Mouse (Mus musculus) MEL (cell line): ENCODE results near the gene Trappc2l. TPM values are rescaled to one million over a fixed set of nuclear protein-coding genes. Genes with fewer than 3 reads are reported as not detected.

Experiments used
- DNase-seq: peaks from one replicate; pipeline ENCODE4 v3.0.0; 2011; ENCODE audit warnings: low read depth, low spot score
- H3K27ac ChIP-seq: 2 replicates; pipeline ENCODE4 v1.5.1; 2012; ENCODE audit warnings: low read depth, mild to moderate bottlenecking, control low read depth, low read length, moderate library complexity; ENCODE audit not compliant: control insufficient read depth
- H3K27me3 ChIP-seq, 2 experiments: fragments of 150-350 bp in 1 of 2; sonication (generic) in 1 of 2; 2 replicates each; pipeline ENCODE4 v1.6.1; 2012; ENCODE audit warnings: low read length in 2 of 2, mild to moderate bottlenecking in 2 of 2, improper control_type of control experiment in 1 of 2, moderate library complexity in 1 of 2; ENCODE audit not compliant: insufficient read depth in 2 of 2, control insufficient read depth in 1 of 2
- H3K36me3 ChIP-seq, 2 experiments: 2 replicates each; pipeline ENCODE4 v1.6.1; 2012 to 2014; ENCODE audit warnings: low read length in 2 of 2, improper control_type of control experiment in 1 of 2, inconsistent platforms in 1 of 2, mild to moderate bottlenecking in 1 of 2; ENCODE audit not compliant: insufficient read depth in 2 of 2, control insufficient read depth in 1 of 2
- H3K4me1 ChIP-seq, 2 experiments: fragments of 150-350 bp in 1 of 2; sonication (generic) in 1 of 2; 2 replicates each; pipeline ENCODE4 v1.6.1; 2012; ENCODE audit warnings: low read length in 2 of 2, improper control_type of control experiment in 1 of 2, mild to moderate bottlenecking in 1 of 2; ENCODE audit not compliant: insufficient read depth in 2 of 2, control insufficient read depth in 1 of 2
- H3K4me3 ChIP-seq, 2 experiments: fragments of 150-350 bp in 1 of 2; sonication (generic) in 1 of 2; 2 replicates each; pipeline ENCODE4 v1.5.1; 2012; ENCODE audit warnings: low read depth in 2 of 2, low read length in 2 of 2, mild to moderate bottlenecking in 2 of 2, moderate library complexity in 2 of 2, control low read depth in 1 of 2, improper control_type of control experiment in 1 of 2; ENCODE audit not compliant: control insufficient read depth in 1 of 2, insufficient read depth in 1 of 2
- H3K79me2 ChIP-seq: 2 replicates; pipeline ENCODE4 v1.6.1; 2012; ENCODE audit warnings: mild to moderate bottlenecking, low read length, moderate library complexity; ENCODE audit not compliant: control insufficient read depth, poor library complexity, insufficient read depth
- H3K9ac ChIP-seq: 2 replicates; pipeline ENCODE4 v1.6.1; 2012; ENCODE audit warnings: low read depth, mild to moderate bottlenecking, control low read depth, low read length, moderate library complexity; ENCODE audit not compliant: control insufficient read depth, poor library complexity, severe bottlenecking
- H3K9me3 ChIP-seq: fragments of 150-350 bp; sonication (generic); replicated peaks from 2 replicates; pipeline ENCODE4 v1.6.1; 2012; ENCODE audit warnings: mild to moderate bottlenecking, low read length, improper control_type of control experiment, moderate library complexity; ENCODE audit not compliant: insufficient read depth
- BHLHE40 ChIP-seq: IDR thresholded peaks from 2 replicates; pipeline ENCODE4 v1.6.1; 2012; ENCODE audit warnings: low read depth, mild to moderate bottlenecking, inconsistent platforms, low read length, improper control_type of control experiment, borderline replicate concordance
- CHD2 ChIP-seq: IDR thresholded peaks from 2 replicates; pipeline ENCODE4 v1.6.1; 2011; ENCODE audit warnings: low read length, improper control_type of control experiment
- CTCF ChIP-seq, 3 experiments: IDR thresholded peaks in 2 of 3; conservative IDR thresholded peaks in 1 of 3; 2 replicates each; pipeline ENCODE4 v1.5.1; 2011 to 2012; ENCODE audit warnings: low read length in 3 of 3, low read depth in 2 of 3, mild to moderate bottlenecking in 2 of 3, improper control_type of control experiment in 1 of 3, inconsistent platforms in 1 of 3, mixed read lengths in 1 of 3, moderate library complexity in 1 of 3; ENCODE audit not compliant: control insufficient read depth in 1 of 3, insufficient read depth in 1 of 3, poor library complexity in 1 of 3, severe bottlenecking in 1 of 3
- ETS1 ChIP-seq: IDR thresholded peaks from 2 replicates; pipeline ENCODE4 v1.6.1; 2012; ENCODE audit warnings: low read depth, mild to moderate bottlenecking, inconsistent platforms, low read length, improper control_type of control experiment, moderate library complexity
- GATA1 ChIP-seq: IDR thresholded peaks from 2 replicates; pipeline ENCODE4 v1.6.1; 2011; ENCODE audit warnings: low read depth, low read length, improper control_type of control experiment
- HCFC1 ChIP-seq: IDR thresholded peaks from 2 replicates; pipeline ENCODE4 v1.6.1; 2012; ENCODE audit warnings: low read depth, mild to moderate bottlenecking, inconsistent platforms, low read length, improper control_type of control experiment, moderate library complexity
- JUND ChIP-seq: IDR thresholded peaks from 2 replicates; pipeline ENCODE4 v1.6.1; 2011; ENCODE audit warnings: low read depth, mild to moderate bottlenecking, improper control_type of control experiment, low read length
- KAT2A ChIP-seq: conservative IDR thresholded peaks from 2 replicates; pipeline ENCODE4 v1.6.1; 2012; ENCODE audit warnings: low read depth, low read length, improper control_type of control experiment, inconsistent platforms
- MAFK ChIP-seq: IDR thresholded peaks from 2 replicates; pipeline ENCODE4 v1.6.1; 2011; ENCODE audit warnings: low read depth, mild to moderate bottlenecking, low read length, improper control_type of control experiment, borderline replicate concordance
- MAZ ChIP-seq: IDR thresholded peaks from 2 replicates; pipeline ENCODE4 v1.6.1; 2012; ENCODE audit warnings: low read depth, mild to moderate bottlenecking, inconsistent platforms, low read length, improper control_type of control experiment
- MEF2A ChIP-seq: IDR thresholded peaks from 2 replicates; pipeline ENCODE4 v1.6.1; 2014; ENCODE audit warnings: low read depth, mild to moderate bottlenecking, inconsistent platforms, low read length, improper control_type of control experiment; ENCODE audit not compliant: poor library complexity, insufficient replicate concordance, severe bottlenecking; ENCODE audit errors: extremely low read depth
- MXI1 ChIP-seq: IDR thresholded peaks from 2 replicates; pipeline ENCODE4 v1.6.1; 2011; ENCODE audit warnings: mild to moderate bottlenecking, low read depth, low read length, improper control_type of control experiment
- NELFE ChIP-seq: IDR thresholded peaks from 2 replicates; pipeline ENCODE4 v1.6.1; 2011; ENCODE audit warnings: low read depth, low read length, improper control_type of control experiment
- NRF1 ChIP-seq: IDR thresholded peaks from 2 replicates; pipeline ENCODE4 v1.6.1; 2014; ENCODE audit warnings: low read depth, mild to moderate bottlenecking, inconsistent platforms, low read length, improper control_type of control experiment, moderate library complexity; ENCODE audit not compliant: poor library complexity, insufficient read depth, severe bottlenecking
- POLR2A ChIP-seq, 2 experiments: IDR thresholded peaks; 2 replicates each; pipeline ENCODE4 v1.6.1; 2011 to 2012; ENCODE audit warnings: low read length in 2 of 2, mild to moderate bottlenecking in 2 of 2, control low read depth in 1 of 2, improper control_type of control experiment in 1 of 2, low read depth in 1 of 2, moderate library complexity in 1 of 2; ENCODE audit not compliant: control insufficient read depth in 1 of 2, insufficient read depth in 1 of 2, poor library complexity in 1 of 2
- POLR2AphosphoS5 ChIP-seq: IDR thresholded peaks from 2 replicates; pipeline ENCODE4 v1.6.1; 2012; ENCODE audit warnings: low read depth, borderline replicate concordance, mild to moderate bottlenecking, inconsistent platforms, low read length, moderate library complexity, mixed read lengths
- RAD21 ChIP-seq: IDR thresholded peaks from 2 replicates; pipeline ENCODE4 v1.6.1; 2011; ENCODE audit warnings: mild to moderate bottlenecking, low read depth, low read length, improper control_type of control experiment
- RCOR1 ChIP-seq: IDR thresholded peaks from 2 replicates; pipeline ENCODE4 v1.6.1; 2012; ENCODE audit warnings: low read depth, mild to moderate bottlenecking, inconsistent platforms, low read length, improper control_type of control experiment
- SIN3A ChIP-seq: IDR thresholded peaks from 2 replicates; pipeline ENCODE4 v1.6.1; 2012; ENCODE audit warnings: low read length, improper control_type of control experiment, inconsistent platforms
- TAL1 ChIP-seq: IDR thresholded peaks from 2 replicates; pipeline ENCODE4 v1.6.1; 2012; ENCODE audit warnings: mild to moderate bottlenecking, inconsistent platforms, low read length, moderate library complexity, mixed read lengths
- TBP ChIP-seq: IDR thresholded peaks from 2 replicates; pipeline ENCODE4 v1.8.0; 2011; ENCODE audit warnings: low read depth, low read length, improper control_type of control experiment
- TCF12 ChIP-seq: IDR thresholded peaks from 2 replicates; pipeline ENCODE4 v1.6.1; 2014; ENCODE audit warnings: low read depth, mild to moderate bottlenecking, inconsistent platforms, low read length, improper control_type of control experiment, moderate library complexity
- UBTF ChIP-seq: IDR thresholded peaks from 2 replicates; pipeline ENCODE4 v1.6.1; 2012; ENCODE audit warnings: low read depth, mild to moderate bottlenecking, inconsistent platforms, low read length, improper control_type of control experiment, moderate library complexity, borderline replicate concordance; ENCODE audit not compliant: insufficient read depth
- ZKSCAN1 ChIP-seq: IDR thresholded peaks from 2 replicates; pipeline ENCODE4 v1.6.1; 2012; ENCODE audit warnings: low read depth, mild to moderate bottlenecking, inconsistent platforms, low read length, improper control_type of control experiment, moderate library complexity
- ZMIZ1 ChIP-seq: IDR thresholded peaks from 2 replicates; pipeline ENCODE4 v1.6.1; 2012; ENCODE audit warnings: low read depth, mild to moderate bottlenecking, inconsistent platforms, low read length, improper control_type of control experiment, moderate library complexity
- polyA plus RNA-seq, 2 experiments: library from polyadenylated mRNA; stranded (reverse) in 1 of 2; unstranded in 1 of 2; fragments of >175 nt in 1 of 2; fragments of >200 nt in 1 of 2; gene quantifications; 2 replicates each; pipeline versions ENCODE4 v1.2.1 to v1.2.4; 2012; ENCODE audit warnings: low replicate concordance in 2 of 2, low read depth in 1 of 2; ENCODE audit not compliant: insufficient read length in 2 of 2, insufficient read depth in 1 of 2, missing spikeins in 1 of 2
- total RNA-seq: library from RNA; depleted of rRNA; stranded (reverse); fragments of 300-350 nt; gene quantifications from 2 replicates; pipeline ENCODE4 v1.2.3, GENCODE M21; 2012

Gene Trappc2l
- total and polyA plus RNA-seq, 3 experiments, result 15.1 to 21.7 TPM; not detected in 1

GRCm38 (mm10) chr8:122585411-122585891 lies 26.0 kb upstream of the Trappc2l start:
- Histone ChIP-seq H3K79me2 (no peaks in the 10 kb centered on the region), H3K9me3 (no peaks in the 10 kb centered on the region), H3K36me3 (no peaks in the 10 kb centered on the region), H3K4me1 (no peaks in the 10 kb centered on the region), H3K4me3 (no peak overlapping the region), H3K9ac (no peak overlapping the region), H3K27ac (no peak overlapping the region), H3K27me3 (no peaks in the 10 kb centered on the region)
- TF ChIP-seq CTCF (IDR thresholded peaks at IDR 0.05 in 2 of 3, conservative IDR thresholded peaks at IDR 0.05 in 1 of 3; ENCODE audit: control insufficient read depth in 1 of 3, insufficient read depth in 1 of 3, low read depth in 2 of 3, low read length in 3 of 3, poor library complexity in 1 of 3, severe bottlenecking in 1 of 3) (no peak), JUND (no peak), CHD2 (no peak), UBTF (no peak), SIN3A (no peak), MXI1 (no peak), MEF2A (no peak), GATA1 (no peak), ZKSCAN1 (no peak), TBP (no peak), HCFC1 (no peak), MAZ (no peak), NELFE (no peak)
- no peak for DNase-seq

DNA sequence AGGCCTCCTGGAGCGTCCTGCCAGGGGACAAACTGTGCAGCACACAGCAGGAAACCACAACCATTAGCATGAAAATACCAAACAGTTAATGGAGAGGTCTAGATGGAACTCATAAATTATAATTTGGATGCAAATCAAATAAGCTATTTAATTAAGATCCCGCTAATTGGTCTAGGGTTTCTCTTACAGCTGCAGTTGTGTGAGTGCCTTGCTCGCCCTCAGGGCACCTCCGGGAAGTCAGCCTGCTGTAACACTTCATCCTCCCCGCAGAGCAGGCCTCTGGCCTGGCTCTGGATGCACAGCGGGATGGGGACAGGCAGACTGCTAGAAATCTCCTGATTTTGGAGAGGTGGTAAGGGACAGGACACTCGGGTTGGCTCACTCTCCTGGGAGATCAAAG lies 25.3 kb upstream of the Trappc2l start:
- no peak for TF ChIP-seq JUND
- no peak for TF ChIP-seq MAZ
- no peak for TF ChIP-seq HCFC1
- no peak for TF ChIP-seq RCOR1
- no peak for TF ChIP-seq BHLHE40
- TF ChIP-seq ETS1, result no peak
- no peak for TF ChIP-seq RAD21
- no peak for TF ChIP-seq NRF1
- TF ChIP-seq ZMIZ1, result no peak
- TF ChIP-seq TAL1, result no peak
- TF ChIP-seq GATA1, result no peak
- TF ChIP-seq TBP, result no peak
- no peak for TF ChIP-seq TCF12
- no peak for TF ChIP-seq MAFK
- no peak for TF ChIP-seq KAT2A
- no peak for TF ChIP-seq UBTF
- no peak for TF ChIP-seq POLR2AphosphoS5
- TF ChIP-seq POLR2A (IDR thresholded peaks at IDR 0.05; ENCODE audit: control insufficient read depth in 1 of 2, insufficient read depth in 1 of 2, low read depth in 1 of 2, low read length in 2 of 2, poor library complexity in 1 of 2), result no peak
- no peak for TF ChIP-seq NELFE
- no peaks in the 10 kb centered on the region for H3K9me3 ChIP-seq
- H3K4me3 ChIP-seq, result no peak overlapping the region
- no peaks in the 10 kb centered on the region for H3K79me2 ChIP-seq
- H3K27me3 ChIP-seq, result no peaks in the 10 kb centered on the region
- DNase-seq, result no peak
- no peaks in the 10 kb centered on the region for H3K36me3 ChIP-seq
- H3K27ac ChIP-seq, result no peak overlapping the region
- H3K9ac ChIP-seq, result no peak overlapping the region
- H3K4me1 ChIP-seq, result no peaks in the 10 kb centered on the region
